Mouse (Mus musculus) heart, postnatal 36 days (tissue): ENCODE measurements around the gene Cabp2. TPM values are rescaled to one million over a fixed set of nuclear protein-coding genes. Genes with fewer than 3 reads are reported as not detected.

Experiments used
- DNase-seq, 2 experiments: peaks; one replicate each; pipeline ENCODE4 v3.0.0; 2021 to 2022
- intact Hi-C: fragments of 180-260 bp; cut with DNase I; formaldehyde crosslinking; loops from one replicate; pipeline ENCODE4 v1.15.1; 2025
- total RNA-seq, 2 experiments: library from RNA; stranded (reverse); gene quantifications; 2 replicates each; pipeline ENCODE4 v1.2.3; 2021

Gene Cabp2
- total RNA-seq, 2 experiments from 2014 or later = not detected

DNA sequence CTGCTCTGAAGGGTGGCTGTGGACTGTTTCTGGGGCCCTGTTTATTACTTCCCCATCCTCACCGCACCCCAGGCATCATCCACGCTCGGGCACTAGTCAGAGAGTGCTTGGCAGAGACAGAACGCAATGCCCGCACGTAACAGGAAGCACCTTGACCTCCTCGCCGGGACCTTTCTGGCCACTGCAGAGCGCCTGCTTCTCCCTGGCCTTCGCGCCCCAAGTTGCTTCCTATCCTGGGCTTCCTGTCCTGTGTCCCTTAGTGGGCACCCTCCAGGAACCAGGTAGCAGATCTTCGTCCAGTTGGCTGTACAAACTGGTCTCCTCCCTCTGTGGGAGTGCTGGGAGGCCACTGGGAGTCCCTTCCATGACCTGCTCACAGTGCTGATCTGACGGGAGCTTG, 17.0 kb downstream of the Cabp2 start:
- intact Hi-C loops = loop anchor here (2.0 kb wide), 1 partner anchor 104 kb away; no protein-coding TSS in a partner anchor
- DNase-seq = no peak

DNA sequence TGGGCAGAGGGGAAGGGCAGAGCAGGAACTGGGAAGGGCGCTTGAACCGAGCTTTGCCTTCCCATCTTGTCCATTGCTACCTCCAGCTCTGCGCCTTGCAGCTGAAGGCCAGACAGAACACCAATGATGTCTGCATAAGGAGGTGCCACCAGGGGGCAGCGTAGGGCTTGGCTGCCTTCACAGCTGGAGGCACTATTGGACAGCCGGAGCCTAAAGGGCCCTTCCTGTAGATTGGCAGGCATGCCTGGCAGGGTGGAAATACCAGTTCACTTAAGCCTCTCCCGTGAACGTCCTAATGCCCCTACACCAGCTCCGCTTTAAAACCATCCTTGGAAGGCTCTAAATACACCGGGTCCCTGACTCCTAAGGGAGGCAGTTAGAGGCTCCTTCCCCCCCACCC, 17.7 kb downstream of the Cabp2 start:
- DNase-seq = peak; percentile 91 to 95
- intact Hi-C loops = loop anchor here (2.0 kb wide), 1 partner anchor 104 kb away; no protein-coding TSS in a partner anchor

DNA sequence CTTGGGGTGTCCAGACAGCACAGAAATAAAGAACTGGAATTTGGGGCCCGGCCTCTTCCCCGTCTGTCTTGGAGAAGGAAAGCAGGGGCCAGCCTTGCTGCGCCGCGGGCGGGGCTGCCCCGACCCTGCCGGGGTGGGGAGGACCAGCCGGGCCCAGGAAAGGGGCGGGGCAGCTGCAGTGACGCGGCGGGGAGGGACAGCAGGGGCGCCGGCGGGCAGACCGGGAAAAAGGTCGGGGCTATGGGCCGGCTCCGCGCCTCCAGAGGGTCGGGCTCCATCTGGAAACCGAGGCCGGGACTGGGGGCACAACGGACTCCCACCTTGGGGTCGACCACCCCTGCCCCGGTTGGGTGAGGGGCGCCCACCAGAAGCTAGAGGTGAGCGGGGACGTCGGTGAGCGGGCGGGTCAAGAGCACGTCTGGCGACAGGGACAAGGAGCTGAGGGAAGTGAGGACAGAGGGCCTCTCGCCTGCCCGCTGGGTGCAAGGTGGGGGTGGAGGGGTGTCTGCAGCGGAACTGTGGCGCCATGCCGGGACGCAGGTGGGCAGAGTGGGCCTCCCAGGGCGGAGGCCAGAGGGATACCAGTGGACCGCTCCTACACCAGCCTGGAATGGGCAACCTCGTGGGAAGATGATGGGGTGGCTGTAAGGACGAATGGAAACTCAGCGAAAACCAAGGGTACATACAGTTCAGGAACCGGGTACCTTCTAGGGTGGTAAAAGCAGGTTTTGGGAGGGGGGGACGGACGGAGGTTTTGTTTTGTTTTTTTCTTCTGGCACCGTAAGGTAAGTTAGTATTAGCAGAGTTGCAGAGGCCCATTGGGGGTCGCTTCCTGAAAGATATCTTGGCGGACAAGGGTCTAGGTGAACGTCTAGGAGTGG, 18.7 kb downstream of the Cabp2 start, which contains the start of gene Pitpnm1:
Gene Pitpnm1 (plus strand): TSS at position 162 of the 881 bp plus-strand sequence.
- intact Hi-C loops = loop anchor here (1.0 to 2.0 kb wide), 2 partner anchors 103 to 128 kb away; no protein-coding TSS in a partner anchor
- peak; percentile 83 to 87 for DNase-seq

DNA sequence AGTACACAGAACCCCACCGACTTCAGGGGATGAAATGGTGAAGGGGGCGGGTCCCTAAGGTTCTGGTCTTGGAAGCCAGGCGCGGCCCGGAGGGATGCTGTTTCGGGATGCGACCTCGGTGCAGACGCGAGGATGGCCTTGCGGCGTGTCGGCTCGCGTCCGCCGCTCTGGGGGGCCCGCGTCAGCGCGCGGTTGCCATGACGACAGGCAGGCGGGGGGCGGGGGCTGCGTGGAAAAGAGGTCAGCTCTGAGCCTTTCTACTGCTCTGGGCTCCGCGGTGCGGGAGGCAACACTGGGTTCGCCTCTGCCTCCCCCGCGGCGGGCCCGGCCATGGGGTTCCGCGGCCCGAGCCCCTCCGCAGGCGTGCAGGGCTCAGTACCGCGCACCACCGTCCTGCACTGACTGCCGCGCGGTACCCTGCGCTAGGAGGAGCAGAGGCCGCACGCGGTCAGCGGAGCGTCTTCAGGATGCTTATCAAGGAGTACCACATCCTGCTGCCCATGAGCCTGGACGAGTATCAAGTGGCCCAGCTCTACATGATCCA, 19.4 kb downstream of the Cabp2 start:
- intact Hi-C loops = loop anchor here (1.0 kb wide), 1 partner anchor 128 kb away; no protein-coding TSS in a partner anchor
- peak in 1 of 2 experiments; percentile 24 for DNase-seq

DNA sequence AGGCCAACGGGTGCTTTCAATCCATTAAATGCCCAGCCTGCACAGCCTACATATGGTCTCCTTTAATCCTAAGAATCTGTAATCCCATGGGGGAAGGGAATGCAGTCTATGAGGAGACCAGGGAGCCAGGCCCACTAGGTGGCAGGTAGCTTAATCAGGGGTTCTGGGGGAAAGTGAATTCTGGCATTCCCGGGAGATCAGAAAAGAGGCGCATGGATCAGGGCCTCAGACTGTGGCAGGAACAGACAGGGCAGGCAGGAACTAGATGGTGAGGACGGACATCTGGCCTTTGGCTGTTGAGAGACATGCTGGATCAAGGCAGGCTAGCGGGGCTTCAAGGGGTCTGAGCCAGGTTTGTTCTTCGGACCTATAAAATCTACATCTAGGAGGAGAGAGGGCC, 20.1 kb downstream of the Cabp2 start:
- no peak for DNase-seq
- intact Hi-C loops = no loop called here

DNA sequence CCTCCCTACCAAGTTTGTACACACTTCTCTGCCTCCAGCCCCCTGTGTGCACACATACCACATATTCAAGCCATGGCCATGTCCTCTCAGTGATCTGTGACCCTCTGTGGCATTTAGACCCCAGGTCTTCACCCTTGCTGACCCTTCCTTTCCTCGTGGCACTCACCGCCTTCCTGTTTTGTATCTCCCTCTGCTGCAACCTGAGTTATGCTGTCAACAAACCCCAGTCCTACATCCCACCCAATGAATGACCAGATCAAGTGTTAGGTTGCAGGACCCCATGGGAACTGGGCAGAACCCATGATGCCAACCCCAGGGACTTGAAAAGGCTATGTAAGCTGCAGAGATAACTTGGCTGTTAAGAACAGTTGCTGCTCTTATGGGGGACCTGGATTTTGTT, 20.7 kb downstream of the Cabp2 start:
- no peak for DNase-seq
- intact Hi-C loops = no loop called here

DNA sequence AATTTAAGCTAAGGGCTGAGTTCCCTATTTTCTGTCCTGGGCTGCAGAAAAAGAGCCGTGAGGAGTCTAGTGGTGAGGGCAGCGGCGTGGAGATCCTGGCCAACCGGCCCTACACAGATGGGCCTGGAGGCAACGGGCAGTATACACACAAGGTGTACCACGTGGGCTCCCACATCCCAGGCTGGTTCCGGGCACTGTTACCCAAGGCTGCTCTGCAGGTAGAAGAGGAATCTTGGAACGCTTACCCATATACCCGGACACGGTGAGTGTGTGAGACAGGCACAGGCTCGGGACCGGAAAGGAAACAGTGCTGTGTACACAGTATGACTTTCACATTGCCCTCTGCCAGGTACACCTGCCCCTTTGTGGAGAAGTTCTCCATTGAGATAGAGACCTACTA, 21.2 kb downstream of the Cabp2 start:
- intact Hi-C loops = no loop called here

DNA sequence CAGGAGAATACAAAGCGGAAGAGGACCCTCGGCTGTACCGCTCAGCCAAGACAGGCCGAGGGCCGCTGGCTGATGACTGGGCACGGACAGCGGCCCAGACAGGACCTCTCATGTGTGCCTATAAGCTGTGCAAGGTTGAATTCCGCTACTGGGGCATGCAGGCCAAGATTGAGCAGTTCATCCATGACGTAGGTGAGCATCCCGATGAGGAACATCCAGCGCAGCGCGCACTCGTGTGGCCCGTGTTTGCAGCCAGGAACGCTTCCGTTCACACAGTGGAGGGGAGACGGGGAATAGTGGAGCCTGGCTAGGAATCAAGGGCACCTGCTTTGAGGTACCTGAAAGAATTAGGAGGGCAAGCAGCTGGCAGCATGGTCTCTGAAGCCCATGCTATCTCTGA, 21.9 kb downstream of the Cabp2 start:
- DNase-seq = no peak
- intact Hi-C loops = no loop called here

More for the DNA sequence above, 21.2 kb downstream of the Cabp2 start:
- no peak for DNase-seq

DNA sequence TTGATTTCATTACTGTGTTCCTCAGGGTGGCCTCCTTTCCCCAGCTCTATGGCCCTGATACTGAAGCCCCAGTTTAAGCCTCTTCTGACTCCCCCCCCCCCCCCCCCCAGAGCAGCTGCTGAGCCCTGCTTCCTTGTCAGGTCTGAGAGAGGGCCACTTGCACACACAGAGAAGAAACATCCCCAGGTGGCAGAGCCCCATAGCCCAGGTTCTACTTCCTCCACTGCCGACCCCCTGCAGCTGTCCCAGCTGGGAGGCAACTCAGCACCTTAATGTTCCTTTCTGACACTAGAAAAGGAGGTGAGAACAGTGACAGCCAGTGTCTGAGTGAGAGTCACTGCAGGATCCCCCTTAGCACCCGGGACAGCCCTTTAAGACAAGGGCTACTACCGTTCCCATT, 22.4 kb downstream of the Cabp2 start:
- intact Hi-C loops = no loop called here
- no peak for DNase-seq

DNA sequence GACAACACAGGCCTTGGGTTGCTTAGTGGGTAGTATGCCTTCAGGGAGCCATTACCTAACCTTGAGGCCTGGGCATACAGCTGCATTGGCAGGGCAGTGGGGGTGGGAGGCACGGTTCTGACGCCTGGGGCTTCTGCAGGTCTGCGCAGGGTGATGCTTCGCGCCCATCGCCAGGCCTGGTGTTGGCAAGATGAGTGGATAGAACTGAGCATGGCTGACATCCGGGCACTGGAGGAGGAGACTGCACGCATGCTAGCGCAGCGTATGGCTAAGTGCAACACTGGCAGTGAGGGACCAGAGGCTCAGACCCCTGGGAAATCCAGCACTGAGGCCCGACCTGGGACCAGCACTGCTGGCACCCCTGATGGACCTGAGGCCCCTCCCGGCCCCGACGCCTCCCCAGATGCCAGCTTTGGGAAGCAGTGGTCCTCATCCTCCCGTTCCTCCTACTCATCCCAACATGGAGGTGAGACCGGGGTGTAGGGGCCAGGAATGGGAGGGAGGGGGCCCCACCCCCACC, 23.4 kb downstream of the Cabp2 start:
- no peak for DNase-seq
- intact Hi-C loops = no loop called here

DNA sequence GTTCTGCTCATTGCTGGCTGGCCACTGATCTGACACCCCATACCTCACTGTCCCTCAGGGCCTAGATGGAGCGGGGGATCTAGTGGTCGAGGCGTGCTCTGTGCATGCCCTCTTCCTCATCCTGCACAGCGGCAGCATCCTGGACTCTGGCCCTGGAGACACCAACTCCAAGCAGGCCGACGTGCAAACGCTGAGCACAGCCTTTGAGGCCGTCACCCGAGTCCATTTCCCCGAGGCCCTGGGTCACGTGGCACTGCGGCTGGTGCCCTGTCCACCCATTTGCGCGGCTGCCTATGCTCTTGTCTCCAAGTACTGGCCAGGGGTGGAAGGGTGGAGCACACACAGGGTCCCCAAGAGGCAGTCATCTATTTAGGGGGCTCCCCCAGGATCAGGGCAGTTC, 25.3 kb downstream of the Cabp2 start:
- no peak for DNase-seq
- intact Hi-C loops = no loop called here

DNA sequence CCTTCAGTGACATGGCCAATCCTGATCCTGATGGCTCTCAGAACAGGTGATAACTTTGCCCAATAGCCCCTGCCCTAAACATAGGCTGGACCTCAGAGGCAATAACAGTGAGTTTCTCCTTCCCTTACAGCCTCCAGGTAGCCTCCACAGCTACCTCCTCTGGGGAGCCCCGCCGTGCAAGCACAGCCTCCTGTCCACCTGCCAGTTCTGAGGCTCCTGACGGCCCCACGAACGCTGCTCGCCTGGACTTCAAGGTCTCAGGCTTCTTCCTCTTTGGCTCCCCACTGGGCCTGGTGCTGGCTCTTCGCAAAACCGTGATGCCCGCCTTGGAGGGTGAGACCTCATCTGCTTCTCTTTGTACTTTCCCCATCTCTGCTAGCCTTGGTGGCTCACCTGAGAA, 27.2 kb downstream of the Cabp2 start:
- intact Hi-C loops = no loop called here

DNA sequence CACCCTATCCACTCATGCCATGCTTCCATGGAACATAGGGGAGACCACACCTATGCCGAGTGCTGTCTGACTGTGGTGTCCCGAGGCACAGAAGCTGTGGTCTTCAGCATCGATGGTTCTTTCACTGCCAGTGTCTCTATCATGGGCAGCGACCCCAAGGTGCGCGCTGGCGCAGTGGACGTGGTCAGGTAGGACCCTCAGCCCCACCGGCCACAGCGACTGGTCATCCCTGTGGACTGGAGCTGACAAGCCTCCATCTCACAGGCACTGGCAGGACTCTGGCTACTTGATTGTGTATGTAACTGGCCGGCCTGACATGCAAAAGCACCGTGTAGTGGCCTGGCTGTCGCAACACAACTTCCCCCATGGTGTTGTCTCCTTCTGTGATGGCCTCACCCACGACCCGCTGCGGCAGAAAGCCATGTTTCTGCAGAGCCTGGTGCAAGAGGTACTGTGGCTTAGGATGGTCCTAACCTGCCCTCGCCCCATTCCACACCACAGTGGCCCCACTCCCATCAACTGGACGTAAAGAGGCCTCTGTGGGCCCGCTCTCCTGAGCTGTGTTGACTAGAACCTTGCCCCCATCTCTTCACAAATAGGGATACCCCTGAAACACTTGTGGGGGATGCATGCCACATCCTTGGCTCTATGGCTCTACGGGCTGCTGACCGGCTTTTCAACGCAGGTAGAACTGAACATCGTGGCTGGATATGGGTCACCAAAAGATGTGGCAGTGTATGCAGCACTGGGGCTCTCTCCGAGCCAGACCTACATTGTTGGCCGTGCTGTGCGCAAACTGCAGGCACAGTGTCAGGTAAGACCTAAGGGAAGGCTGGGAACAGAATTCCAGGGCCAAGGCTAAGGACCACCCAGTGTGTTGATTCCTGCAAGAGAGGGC, 30.9 kb downstream of the Cabp2 start:
- DNase-seq = no peak
- intact Hi-C loops = no loop called here

More for the DNA sequence above, 27.2 kb downstream of the Cabp2 start:
- DNase-seq = no peak

DNA sequence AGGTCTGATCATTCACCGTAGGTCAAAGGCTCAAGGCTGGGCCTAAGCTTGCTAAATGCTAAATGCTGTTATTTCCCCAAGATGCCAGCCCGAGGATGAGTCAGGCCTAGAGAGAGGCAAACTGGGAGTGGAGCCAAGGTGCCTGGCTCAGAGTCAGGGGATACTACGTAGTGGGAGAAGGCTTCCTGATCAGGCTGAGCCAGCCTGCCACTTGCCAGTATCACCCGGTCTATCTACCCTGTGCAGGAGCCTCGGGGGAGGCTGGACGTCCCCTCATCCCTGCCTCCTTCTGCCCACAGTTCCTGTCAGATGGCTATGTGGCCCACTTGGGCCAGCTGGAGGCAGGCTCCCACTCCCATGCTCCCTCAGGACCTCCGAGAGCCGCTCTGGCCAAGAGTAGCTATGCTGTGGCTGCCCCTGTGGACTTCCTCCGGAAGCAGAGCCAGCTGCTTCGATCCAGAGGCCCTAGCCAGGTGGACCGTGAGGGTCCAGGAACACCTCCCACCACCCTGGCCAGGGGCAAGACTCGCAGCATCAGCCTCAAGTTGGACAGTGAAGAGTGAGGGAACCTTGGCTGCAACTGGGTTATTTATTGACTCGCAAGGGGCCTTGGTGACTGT, 31.9 kb downstream of the Cabp2 start:
- DNase-seq = peak; percentile 76 to 83
- intact Hi-C loops = no loop called here

DNA sequence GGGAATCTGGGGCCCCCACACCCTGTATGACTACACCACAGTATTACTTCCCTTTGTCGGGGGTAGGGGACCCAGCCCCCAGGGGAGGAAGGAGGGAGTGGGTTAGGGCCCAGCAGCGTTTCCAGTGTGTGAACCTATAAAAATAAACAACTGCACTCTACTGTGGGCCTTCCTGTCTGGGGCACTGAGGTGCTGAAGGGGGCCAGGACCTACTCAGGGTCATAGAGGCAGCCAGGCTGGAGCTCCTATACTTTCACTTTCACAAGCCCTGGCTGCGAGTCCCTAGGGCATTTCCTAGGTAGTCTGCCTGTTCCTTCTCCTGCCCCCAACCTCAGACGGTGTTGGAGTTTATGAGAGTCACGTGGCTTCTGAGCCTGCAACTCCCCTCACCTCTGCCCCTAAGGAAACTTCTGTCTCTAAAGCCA, 32.4 kb downstream of the Cabp2 start:
- intact Hi-C loops = no loop called here
- DNase-seq = peak; percentile 31 to 42

DNA sequence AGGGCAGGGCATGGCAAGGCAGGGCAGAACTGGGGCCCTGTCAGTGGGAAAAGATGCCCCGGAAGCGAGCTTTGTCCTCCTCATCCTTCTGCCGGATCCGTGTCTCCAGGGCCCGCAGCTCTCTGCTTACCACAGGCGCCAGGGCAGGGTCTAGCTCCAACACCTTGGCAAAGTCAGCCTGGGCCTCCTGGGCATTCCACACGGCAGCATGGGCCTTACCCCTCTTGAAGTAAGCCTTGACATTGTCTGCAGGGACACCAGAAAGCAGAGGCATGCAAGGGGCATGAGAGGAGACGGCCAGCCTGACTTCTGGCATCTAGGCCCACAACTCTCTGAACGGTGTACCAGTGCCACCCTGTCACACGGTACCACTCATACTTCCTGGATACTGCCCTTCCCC, 33.2 kb downstream of the Cabp2 start:
- intact Hi-C loops = no loop called here
- no peak for DNase-seq

DNA sequence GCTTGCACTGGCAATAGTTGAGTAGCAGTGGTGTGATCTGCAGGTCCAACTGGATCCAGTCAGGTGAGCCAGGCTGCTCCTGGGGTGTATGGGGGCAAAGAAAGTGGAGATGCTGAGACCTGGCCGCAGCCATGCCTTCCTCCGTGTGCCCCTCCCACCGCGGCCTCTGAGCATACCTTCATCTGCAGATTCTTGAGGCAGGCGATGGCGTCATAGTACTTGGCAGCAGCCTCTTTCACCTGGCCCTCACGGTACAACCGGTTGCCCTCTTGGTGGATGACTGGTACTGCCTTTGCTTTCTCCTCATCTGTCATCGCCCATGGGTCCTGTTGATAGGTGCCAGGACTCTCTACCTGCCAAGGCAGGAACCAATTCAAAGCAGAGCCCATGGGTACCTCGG, 33.8 kb downstream of the Cabp2 start:
- DNase-seq = no peak
- intact Hi-C loops = no loop called here

DNA sequence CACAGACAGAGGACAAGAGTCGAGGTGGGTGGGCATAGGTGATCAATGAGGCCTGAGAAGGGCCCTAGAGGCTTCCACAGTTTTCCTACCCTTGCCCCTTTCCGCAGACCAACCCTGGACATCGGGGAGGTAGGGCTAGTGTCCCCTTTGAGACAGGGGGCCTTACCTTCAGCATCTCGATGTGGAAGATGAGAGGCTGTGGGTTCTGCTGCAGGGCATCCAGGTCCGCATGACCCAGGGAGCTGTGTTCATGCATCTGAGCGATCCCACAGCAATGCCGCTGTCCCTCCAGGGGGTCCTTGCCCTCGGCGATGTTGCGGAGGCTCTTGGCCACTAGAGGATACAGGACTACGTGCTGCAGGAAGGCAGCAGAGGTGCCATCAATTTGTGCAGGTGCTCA, 34.4 kb downstream of the Cabp2 start:
- no peak for DNase-seq
- intact Hi-C loops = no loop called here

DNA sequence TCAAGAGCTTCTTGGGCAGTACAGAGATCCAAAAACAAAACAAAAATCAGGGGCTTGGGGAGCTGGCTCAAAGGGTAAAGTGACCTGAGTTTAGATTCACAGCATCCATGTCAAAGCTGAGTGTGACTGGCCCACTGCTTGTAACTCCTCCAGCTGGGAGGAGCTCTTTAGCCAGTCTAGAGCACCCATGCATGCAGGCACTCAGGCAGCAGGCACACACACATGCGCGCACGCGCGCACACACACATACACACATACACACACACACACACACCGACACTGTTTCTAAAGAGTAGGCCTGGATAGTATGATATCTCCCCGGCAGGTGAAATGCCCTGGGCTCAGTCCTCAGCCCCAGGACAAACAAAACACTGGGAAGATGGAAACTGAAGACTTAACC, 35.6 kb downstream of the Cabp2 start:
- no peak for DNase-seq
- intact Hi-C loops = no loop called here

DNA sequence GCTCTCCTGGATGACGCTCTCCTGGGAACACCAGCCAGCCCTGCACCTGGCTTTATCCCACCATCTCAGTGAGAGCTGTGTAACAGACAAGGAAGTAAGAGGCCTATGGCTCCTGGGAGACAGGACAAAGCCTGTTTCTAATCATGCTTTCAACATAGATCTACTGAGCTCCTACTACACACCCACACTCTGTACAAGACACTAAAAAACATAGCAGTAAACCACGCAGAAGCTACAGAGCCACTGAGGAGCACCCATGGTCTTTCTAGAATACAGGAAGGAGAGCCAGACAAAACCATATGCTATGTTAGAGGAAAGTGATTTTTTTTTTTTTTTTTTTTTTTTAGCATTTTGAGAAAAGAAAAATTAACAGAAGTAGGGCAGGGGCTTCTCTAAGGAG, 37.0 kb downstream of the Cabp2 start:
- intact Hi-C loops = no loop called here
- DNase-seq = no peak
